Mouse (Mus musculus) R1 (cell line): ENCODE results near the gene Wdr11.

ENCODE experiments used
- DNase-seq: peaks from one replicate; pipeline ENCODE4 v3.0.0-alpha.2; 2018; ENCODE audit warnings: low read depth, low spot score

The Wdr11 gene

DNA sequence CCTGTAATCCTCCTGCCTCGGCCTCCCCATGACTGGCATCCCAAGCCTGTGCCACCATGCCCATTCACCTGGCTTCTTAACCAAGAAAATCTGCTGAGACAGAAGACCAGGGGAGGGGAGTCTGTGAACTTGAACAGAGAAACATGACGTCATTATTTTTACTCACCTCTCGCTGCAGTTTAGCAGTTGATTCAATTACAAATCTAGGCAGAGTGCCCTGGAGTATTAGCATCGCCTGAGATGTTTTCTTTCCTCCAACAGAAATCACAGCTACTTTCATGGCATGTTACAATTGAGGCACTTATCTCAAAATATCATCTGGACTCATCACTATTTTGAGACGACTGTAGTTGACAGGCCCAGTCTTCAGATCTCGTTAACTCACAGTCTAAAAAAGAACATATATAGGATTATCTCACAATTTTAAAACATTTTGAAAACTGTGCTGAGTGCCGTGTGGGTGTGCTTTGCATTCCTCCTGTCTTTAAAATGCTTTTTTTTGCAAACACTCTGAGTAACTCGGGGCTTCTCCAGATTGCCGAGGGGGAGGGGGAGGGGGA lies 61.3 kb downstream of the Wdr11 start:
- no peak for DNase-seq

- peak; percentile 59 for DNase-seq
Observed at GRCm38 (mm10) chr7:129653791-129654271, 62.2 kb downstream of the Wdr11 start.

DNA sequence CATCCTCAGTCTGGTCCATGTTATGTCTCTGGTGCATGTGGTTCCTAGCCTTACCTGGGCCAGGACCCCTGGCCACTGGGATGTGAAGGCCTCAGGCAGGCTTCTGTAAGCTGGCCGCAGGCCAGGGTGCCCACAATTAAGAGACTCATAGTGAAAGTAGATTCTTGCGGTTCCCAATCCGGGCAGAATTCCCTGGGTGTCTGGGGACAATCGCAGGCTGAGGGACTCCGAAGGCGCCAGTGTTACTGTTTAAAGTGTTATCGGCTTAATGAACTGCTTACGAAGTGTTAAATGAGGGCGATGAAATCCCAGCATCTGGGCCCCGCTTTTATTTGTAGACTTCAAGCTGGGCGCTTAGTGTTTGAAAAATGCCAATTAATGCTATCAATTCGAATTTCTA lies 63.3 kb downstream of the Wdr11 start:
- no peak for DNase-seq

DNA sequence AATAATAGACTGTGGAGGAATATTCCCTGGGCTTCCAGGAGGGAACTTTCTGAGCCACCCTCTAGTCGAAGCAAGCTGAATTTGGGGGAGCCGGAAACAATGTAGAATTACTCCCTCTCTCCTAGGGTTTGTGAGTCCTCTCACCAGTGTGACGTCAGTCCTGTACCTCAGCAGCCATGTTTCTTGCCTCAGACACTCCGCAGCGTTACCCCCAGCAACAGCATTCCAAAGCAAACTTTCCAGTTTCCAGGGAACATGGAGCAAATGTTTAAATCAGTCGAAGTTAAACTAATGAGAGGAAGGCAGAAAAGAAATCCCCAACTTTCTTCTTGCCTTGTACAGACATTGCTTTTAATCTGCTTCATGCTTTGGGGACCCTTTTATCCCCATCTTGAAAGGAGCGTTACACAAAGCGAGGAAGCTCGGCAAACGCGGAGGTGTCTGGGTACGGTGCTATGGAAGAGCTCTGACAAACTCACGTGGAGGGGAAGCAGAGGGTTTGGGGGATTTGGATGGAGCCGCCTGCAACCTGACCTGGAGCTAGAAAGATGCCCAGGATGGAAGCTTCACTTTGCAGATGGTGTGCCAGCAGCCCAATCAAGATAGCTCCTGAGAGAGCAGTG lies 64.1 kb downstream of the Wdr11 start:
- no peak for DNase-seq

DNA sequence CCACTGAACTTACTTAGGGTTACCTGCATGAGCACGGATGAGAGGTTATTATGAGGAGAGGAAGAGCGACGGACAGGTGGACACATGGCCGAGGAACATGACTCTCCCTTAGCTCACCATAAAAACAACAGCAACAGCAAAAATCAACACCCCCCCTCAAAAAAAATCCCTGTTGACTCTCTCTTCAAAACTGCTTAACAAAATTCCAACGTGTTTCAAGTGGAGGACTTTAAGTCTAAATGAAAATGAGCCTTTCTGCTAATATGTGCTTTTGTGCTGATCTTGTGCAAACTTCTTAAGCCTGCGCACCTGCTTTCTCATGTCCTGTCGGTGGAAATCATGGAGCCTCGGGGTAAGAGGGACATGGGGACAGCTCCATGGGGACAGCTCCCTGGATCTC lies 66.2 kb downstream of the Wdr11 start:
- DNase-seq, result no peak

- DNase-seq, result no peak
Observed at GRCm38 (mm10) chr7:129659755-129660154, 68.1 kb downstream of the Wdr11 start.

DNA sequence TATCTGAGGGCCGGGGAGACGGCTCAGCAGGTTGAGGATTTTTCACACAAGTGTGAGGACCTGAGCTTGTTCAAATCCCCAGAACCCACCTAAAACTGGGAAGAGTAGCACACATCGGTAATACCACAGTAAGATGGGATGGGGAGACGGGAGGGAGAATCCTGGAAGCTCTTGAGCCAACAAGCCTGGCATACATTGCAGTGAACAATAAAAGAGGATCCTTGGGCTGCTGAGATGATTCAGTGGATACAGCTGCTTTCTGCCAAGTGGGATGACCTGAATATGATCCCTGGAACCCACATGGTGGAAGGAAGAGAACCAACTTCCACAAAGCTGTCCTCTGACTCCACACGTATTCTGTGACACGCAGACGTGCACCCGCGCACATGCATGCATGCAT lies 68.9 kb downstream of the Wdr11 start:
- DNase-seq, result no peak

GRCm38 (mm10) chr7:129662051-129662789 lies 70.6 kb downstream of the Wdr11 start:
- DNase-seq, result no peak

- no peak for DNase-seq
Observed at GRCm38 (mm10) chr7:129663781-129664505, 72.3 kb downstream of the Wdr11 start.

GRCm38 (mm10) chr7:129665411-129665810 lies 73.7 kb downstream of the Wdr11 start:
- no peak for DNase-seq

DNA sequence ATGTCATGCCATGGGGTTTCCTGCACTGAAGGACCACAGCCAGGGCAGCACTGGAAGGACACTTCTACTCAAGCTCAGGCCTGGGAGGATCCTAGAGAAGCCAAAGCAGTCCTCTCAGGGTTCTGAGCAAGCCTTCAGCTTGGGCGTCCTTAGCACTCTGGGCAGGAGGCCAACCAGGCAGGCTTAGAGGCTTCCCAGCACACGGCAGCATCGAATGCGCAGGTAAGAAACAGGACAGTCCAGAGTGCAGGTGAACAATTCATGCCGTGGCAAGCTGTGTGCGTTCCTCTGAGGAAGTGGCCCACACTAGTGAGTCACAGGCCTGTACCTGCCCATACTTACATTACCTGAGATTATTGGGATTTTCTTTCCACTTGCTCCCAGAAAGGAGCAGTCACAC lies 74.3 kb downstream of the Wdr11 start:
- DNase-seq, result no peak

DNA sequence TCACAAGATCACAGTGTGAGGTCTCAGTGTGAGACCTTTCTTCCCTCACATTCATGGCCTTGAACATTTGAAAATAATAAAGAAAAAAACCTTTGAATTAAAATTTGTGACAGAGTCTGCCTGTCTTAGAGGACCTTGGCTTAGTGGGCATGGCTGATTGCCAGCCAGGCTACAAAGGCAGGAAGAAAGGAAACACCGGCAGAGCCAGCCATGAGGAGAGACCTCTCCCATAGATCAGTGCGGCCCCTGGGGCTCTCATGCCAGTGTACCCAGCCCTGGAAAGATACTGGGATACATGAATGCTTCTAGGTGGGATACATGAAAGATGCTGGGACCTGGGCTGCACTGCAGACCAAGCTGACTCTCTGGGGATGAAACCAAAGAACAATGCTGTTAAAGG lies 74.9 kb downstream of the Wdr11 start:
- no peak for DNase-seq

DNA sequence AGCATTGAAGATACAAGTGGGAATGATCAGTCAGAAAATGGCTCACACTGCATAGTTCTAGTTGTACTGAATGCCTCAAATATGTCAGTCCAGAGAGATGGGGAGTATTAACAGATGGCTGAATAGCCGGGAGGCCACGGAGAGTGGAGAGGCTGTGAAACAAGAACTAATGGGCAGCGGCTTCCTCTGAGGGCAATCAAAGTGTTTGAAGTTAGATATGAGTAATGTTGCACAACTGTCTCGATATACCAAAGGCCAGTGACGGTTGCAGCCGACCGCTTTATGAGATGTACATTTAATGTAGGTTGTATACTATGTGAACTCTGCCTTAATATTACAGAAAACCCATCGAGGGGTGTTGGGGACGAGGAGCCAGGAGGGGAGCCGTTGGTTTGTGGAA lies 78.6 kb downstream of the Wdr11 start:
- no peak for DNase-seq

DNA sequence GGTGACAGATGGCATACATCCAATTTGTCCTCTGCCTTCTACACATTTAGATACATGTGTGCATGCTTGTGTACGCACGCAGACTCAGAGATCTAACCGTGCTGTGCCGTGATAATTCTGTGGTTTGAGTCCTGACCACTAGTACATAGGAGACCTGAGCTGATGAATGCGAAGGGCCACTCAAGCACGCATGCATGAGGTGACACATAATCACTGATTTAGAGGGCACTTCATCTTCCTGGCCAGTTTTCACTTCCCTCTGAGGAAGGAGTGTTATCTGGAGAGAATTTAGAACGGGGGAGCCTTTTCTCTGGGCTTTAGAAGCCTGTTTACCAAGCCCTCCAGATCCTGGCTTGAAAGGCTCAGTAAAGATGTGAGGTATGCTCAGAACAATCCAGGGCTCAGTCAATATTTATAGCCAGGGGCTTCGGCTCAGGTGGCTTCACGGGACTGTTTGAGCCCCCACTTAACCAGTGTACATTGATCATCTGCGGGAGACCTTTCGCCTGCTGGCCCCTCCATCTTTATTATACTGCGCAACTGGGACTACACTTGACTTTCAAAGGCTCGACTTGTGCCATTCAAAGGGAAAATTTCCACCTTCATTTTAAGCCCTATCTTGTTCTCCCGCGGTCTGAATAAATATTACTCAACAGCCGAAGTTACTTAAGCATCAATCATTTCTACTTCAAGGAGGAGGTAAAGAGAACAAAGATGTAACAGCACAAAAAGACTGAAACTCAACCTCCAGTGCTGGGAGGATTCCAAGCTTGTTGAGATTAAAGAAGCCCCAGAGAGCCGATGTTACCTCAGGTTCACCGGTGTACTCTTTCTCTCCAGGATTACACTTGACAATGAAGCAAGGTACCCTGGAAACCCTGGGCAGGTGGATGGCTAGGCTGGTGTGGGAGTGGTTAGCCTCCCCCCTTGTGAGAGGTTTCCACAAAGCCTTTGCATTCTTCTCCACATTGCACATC lies 80.3 kb downstream of the Wdr11 start:
- no peak for DNase-seq

DNA sequence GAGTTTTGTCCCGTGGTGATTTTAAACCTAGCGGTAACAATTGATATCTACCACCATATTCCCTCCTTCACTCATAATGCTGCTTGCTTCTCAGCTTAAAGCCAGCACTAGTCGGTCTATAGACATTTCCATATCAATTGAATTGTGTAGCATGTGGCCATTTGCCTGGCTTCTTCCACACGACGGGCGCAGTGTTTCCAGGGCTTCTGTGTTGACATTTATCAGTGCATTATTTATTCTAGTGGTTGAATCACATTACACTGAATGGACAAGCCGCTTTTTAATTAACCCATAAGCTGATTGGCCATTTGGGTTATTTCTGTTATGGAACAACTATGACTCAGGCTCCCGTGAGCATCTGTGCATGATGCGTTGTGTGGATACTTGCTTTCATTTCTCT lies 82.1 kb downstream of the Wdr11 start:
- DNase-seq, result no peak

DNA sequence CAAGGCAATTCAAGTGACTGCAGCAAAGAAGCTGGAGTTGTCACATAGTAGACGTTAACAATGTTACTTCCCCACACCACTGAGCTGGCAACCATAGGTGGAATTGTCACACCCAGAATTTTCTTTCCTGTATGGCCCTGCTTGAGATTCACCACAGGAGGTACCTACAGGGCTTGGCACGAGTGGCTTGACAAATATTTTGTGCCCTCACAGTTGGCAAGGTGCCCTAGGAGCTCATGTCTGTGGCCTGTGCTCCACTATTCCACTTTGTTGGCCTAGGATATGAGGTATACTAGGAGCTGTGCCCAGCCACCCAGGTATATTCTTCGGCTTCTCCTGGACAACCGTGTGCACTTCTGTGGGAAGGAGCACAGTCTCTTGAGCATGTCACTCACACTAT lies 82.9 kb downstream of the Wdr11 start:
- DNase-seq, result no peak

GRCm38 (mm10) chr7:129675852-129676251 lies 84.2 kb downstream of the Wdr11 start:
- DNase-seq, result no peak

DNA sequence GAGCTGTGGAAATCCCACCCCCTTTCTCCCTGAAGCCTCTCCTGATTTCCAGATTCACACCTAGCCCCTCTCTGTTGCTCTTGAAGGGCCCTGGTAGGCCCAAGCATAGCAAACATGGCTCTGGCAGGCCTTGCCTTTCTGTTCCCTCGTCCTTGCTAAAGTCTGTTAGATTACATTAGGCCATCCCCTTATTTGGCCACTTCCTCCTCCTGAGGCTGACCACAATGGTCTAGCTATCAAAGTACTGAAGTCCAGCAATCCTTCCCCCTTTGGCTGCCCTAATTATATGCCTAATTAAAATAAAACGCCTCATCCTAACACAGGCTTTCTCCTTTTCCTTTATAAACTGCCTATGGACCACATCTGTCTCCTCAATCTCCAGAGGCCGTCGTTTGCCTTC lies 85.5 kb downstream of the Wdr11 start:
- DNase-seq, result no peak

DNA sequence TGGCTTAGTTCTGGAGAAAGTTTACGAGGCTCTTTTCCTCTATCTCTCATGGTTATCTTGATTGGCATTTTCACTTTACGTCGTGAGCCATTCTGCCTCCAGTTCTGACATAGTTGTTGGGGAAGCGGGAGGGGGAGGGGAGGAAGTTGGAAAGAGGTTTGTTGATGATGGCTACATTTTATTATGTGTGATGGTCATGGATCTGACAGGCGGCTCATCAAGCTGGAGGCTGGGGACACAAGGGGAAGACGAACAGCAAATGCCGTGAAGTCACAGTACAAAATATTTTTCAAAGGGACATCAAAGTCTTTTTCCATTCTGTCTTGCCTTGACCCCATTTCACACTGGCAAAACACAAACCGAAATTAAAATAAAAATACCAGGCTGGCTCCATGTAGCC lies 86.8 kb downstream of the Wdr11 start:
- no peak for DNase-seq

GRCm38 (mm10) chr7:129678972-129679371 lies 87.3 kb downstream of the Wdr11 start:
- DNase-seq, result no peak

DNA sequence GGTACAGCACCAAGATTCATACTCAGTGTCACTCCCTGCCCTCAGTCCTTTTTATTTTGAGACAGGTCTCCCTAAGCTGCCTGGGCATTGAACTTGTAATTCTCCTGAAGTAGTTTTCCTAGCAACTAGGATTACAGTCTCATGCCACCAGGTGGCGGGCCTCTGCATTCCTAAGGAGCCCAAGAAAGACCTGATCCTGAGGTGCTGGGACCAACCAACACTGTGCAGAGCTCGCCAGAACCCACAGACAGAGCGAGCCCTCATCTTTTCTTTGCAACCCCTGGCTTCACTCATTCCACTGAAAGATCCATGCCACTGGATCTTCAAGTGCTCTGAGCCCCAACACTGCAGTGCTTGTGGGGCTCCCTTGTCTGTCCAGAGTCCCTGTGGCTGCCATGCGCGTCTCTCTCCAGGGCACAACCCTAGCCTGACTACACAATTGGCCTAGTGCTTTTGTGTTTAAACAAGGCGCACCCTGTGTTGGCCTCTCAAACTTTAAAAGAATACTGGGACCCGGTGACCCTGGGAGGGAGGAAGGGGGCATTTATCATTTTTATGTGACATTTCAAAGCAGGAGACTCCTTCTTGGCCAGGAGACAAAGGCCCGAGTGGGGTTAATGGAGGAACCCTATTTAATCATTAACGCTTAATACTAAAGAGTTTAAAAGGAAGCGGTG lies 89.0 kb downstream of the Wdr11 start:
- peak; percentile 64 for DNase-seq
